Mouse (Mus musculus) small intestine, adult 2 months (tissue): ENCODE measurements around the gene Vrk1.

Experiments used
- CTCF ChIP-seq: fragments of 200-500 bp; IDR thresholded peaks from 2 replicates; pipeline ENCODE4 v1.5.1; 2012; ENCODE audit warnings: low read depth, mild to moderate bottlenecking, control low read depth, inconsistent platforms, low read length, moderate library complexity, mixed read lengths; ENCODE audit not compliant: insufficient replicate concordance, insufficient read length; ENCODE audit errors: extremely low read depth
- POLR2A ChIP-seq: fragments of 200-500 bp; IDR thresholded peaks from 2 replicates; pipeline ENCODE4 v1.6.1; 2012; ENCODE audit warnings: low read depth, mild to moderate bottlenecking, control low read depth, inconsistent platforms, low read length, moderate library complexity

GRCm38 (mm10) chr12:106046143-106046795 is 36.2 kb downstream of the Vrk1 start:
- TF ChIP-seq CTCF (no peak), POLR2A (no peak)
